ENCODE assay signal across 11 mouse cellular contexts in the genomic region with DNA sequence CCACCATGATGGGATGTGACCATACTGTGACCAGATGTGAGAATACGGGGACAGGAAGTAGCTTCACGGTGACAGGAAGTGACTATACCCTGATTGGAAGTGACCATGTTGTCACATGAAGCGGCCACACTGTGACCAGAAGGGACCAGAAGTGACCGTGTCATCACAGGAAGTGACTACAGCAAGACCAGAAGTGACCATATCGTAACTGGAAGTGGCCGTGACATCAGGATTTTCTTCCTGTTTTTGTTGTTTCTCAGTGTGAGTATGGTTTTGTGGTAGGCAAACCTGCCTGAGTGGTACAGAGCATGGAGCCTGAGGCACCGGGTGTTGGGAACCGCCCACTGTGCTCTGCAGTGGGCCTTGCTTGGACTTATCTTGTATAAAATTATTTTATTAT.
DNase-seq lines count a peak whose midpoint lies in the region; ATAC-seq lines count a peak whose summit lies in the region.
"Had no signal": no experiment of that assay in that cellular context is flagged by ENCODE, and none has a peak within 500 bp of the region (broad histone marks: within the 10 kb centered on the region; RNA-seq: fewer than 3 reads in every experiment).

No protein-coding gene starts in this region.

- no peak overlapping the region for H3K4me3 ChIP-seq in hindbrain, embryonic 10.5 days
- H3K4me3 ChIP-seq in hindbrain, embryonic 16.5 days (ENCODE audit: low read length): no peak overlapping the region
- no peak overlapping the region for H3K4me3 ChIP-seq in intestine, embryonic 16.5 days (ENCODE audit: low read length)
- H3K4me3 ChIP-seq: layer of hippocampus, adult 2 months; lung, embryonic 15.5 days had no signal

- ATAC-seq in hindbrain, embryonic 16.5 days: no peak
- ATAC-seq in intestine, embryonic 16.5 days: no peak

- DNase-seq in hindbrain, embryonic 10.5 days (ENCODE audit: low spot score): peak; percentile 24
- DNase-seq in 3134 (ENCODE audit: extremely low read depth, insufficient read length, low spot score): peak; percentile 38
- DNase-seq in ES-CJ7 (ENCODE audit: low read depth, low spot score): peak; percentile 45
- peak; percentile 44 for DNase-seq in induced T-regulatory cell, adult 2 months (ENCODE audit: low read depth)
- DNase-seq in kidney, adult 8-10 months: no peak
- DNase-seq in gastrocnemius, postnatal 4 days (ENCODE audit: low spot score in 2 of 2): no peak
- DNase-seq: cerebellum, postnatal 10 days had no signal

- no peaks in the 10 kb centered on the region for H3K4me1 ChIP-seq in hindbrain, embryonic 10.5 days (replicated peaks)
- no peaks in the 10 kb centered on the region for H3K4me1 ChIP-seq in hindbrain, embryonic 16.5 days (ENCODE audit: control insufficient read depth, insufficient read depth, low read depth, low read length)
- H3K4me1 ChIP-seq in intestine, embryonic 16.5 days (ENCODE audit: control insufficient read depth, insufficient read depth, low read length): no peaks in the 10 kb centered on the region
- H3K4me1 ChIP-seq: lung, embryonic 15.5 days had no signal

- no peaks in the 10 kb centered on the region for H3K36me3 ChIP-seq in hindbrain, embryonic 10.5 days
- H3K36me3 ChIP-seq in hindbrain, embryonic 16.5 days (ENCODE audit: control insufficient read depth, insufficient read depth, low read length): no peaks in the 10 kb centered on the region
- H3K36me3 ChIP-seq in intestine, embryonic 16.5 days (ENCODE audit: control insufficient read depth, insufficient read depth, low read length): no peaks in the 10 kb centered on the region
- H3K36me3 ChIP-seq: lung, embryonic 15.5 days had no signal

- no peaks in the 10 kb centered on the region for H3K9me3 ChIP-seq in hindbrain, embryonic 10.5 days
- no peaks in the 10 kb centered on the region for H3K9me3 ChIP-seq in hindbrain, embryonic 16.5 days (ENCODE audit: control insufficient read depth, low read length)
- no peaks in the 10 kb centered on the region for H3K9me3 ChIP-seq in intestine, embryonic 16.5 days (ENCODE audit: control insufficient read depth, low read length)
- H3K9me3 ChIP-seq: lung, embryonic 15.5 days had no signal

- WGBS in hindbrain, embryonic 10.5 days: 96% methylated on average over 8 of the region's 8 CpGs
- 94% methylated on average over 8 of the region's 8 CpGs for WGBS in hindbrain, embryonic 16.5 days
- 93% methylated on average over 8 of the region's 8 CpGs for WGBS in intestine, embryonic 16.5 days

- no peak overlapping the region for H3K27ac ChIP-seq in hindbrain, embryonic 10.5 days
- no peak overlapping the region for H3K27ac ChIP-seq in hindbrain, embryonic 16.5 days (ENCODE audit: low read depth, low read length)
- H3K27ac ChIP-seq in intestine, embryonic 16.5 days (ENCODE audit: low read length): no peak overlapping the region
- H3K27ac ChIP-seq: layer of hippocampus, adult 2 months; lung, embryonic 15.5 days had no signal

- H3K4me2 ChIP-seq in hindbrain, embryonic 16.5 days (ENCODE audit: low read length): no peak overlapping the region
- no peak overlapping the region for H3K4me2 ChIP-seq in intestine, embryonic 16.5 days (ENCODE audit: low read depth, low read length)
- H3K4me2 ChIP-seq: lung, embryonic 15.5 days had no signal

- no peaks in the 10 kb centered on the region for H3K27me3 ChIP-seq in hindbrain, embryonic 10.5 days (ENCODE audit: insufficient read depth, poor library complexity, severe bottlenecking)
- H3K27me3 ChIP-seq in hindbrain, embryonic 16.5 days (replicated peaks; ENCODE audit: control insufficient read depth, insufficient read depth, low read length): no peaks in the 10 kb centered on the region
- no peaks in the 10 kb centered on the region for H3K27me3 ChIP-seq in intestine, embryonic 16.5 days (replicated peaks; ENCODE audit: control insufficient read depth, insufficient read depth, low read length)
- H3K27me3 ChIP-seq: lung, embryonic 15.5 days had no signal

- no peak overlapping the region for H3K9ac ChIP-seq in hindbrain, embryonic 16.5 days (ENCODE audit: low read depth, low read length)
- H3K9ac ChIP-seq in intestine, embryonic 16.5 days (ENCODE audit: low read depth, low read length): no peak overlapping the region
- H3K9ac ChIP-seq: lung, embryonic 15.5 days had no signal

Comparison
In these comparisons a context has a peak if more than half of its experiments do, and no peak if none do; other contexts are left out.
1. DNase-seq: peak in hindbrain, embryonic 10.5 days (single experiment), 3134 (single experiment), ES-CJ7 (single experiment) and induced T-regulatory cell, adult 2 months (single experiment); none in kidney, adult 8-10 months (0 of 2) and gastrocnemius, postnatal 4 days (0 of 2).